Mouse (Mus musculus): ENCODE measurements at regions not wholly inside any gene's neighbourhood (a gene's known extent, or its start where the extent isn't known, plus 50 kb on each side); places are given as distances from the start of the nearest gene placed in this dataset.

DNA sequence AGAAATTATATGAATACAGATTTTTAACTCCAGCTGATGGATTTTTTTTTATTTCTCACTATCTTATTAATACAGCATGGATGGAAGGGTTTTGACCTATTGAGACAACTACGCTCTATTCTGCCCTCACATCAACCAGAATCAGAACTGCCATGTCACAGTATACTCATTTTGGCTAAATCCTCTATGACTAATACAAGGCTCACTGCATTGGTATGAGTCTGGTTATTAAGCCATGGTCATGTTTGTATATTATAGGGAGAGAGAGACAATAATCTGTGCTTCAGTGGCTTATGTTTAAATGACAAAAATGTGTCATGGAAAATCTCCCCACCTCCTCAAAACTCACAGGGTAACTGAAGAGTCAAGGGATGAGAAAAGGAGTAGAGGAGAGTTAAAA, 191.0 kb upstream of the Agr3 start:
- peaks cover 2% of the 10 kb centered on the region; the same call in 1 of the 2 replicates for H3K9me3 ChIP-seq (ENCODE audit: low read length)
- 90% methylated on average over 1 of the region's 1 CpGs for WGBS
- H3K36me3 ChIP-seq (ENCODE audit: insufficient read depth, low read length): no peaks in the 10 kb centered on the region
- ATAC-seq (ENCODE audit: low FRiP score, low TSS enrichment): no peak
- no peaks in the 10 kb centered on the region for H3K4me1 ChIP-seq (ENCODE audit: insufficient read depth, low read length)
- H3K4me3 ChIP-seq (ENCODE audit: low read length): no peak overlapping the region
- no peak overlapping the region for H3K4me2 ChIP-seq (replicated peaks; ENCODE audit: low read depth, low read length)
- H3K27ac ChIP-seq (ENCODE audit: low read length): no peak overlapping the region
- no peaks in the 10 kb centered on the region for H3K27me3 ChIP-seq (ENCODE audit: insufficient read depth, low read length)
- no peak overlapping the region for H3K9ac ChIP-seq (replicated peaks; ENCODE audit: low read length)

DNA sequence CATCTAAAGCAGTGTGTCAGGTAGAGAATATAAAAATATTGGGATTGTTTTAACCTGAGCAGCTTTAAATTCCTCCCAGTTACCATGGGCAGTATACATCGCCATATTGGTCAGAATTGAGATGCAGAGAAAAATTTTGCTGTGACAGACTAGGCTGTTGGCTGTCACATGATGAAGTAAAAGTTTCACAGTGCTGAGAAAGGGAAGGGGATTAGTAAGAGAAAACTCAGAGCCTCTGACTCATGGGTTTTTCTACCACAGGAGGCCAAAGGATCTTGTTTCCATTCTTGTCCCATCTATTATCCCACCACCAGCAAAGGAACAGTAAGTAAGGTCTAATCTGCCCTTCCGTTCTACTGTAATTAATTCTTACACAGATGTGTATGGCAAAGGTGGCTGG, 191.8 kb upstream of the Agr3 start:
- Histone ChIP-seq H3K27ac (ENCODE audit: low read length) (no peak overlapping the region), H3K4me3 (ENCODE audit: low read length) (no peak overlapping the region), H3K27me3 (ENCODE audit: insufficient read depth, low read length) (no peaks in the 10 kb centered on the region), H3K4me2 (replicated peaks; ENCODE audit: low read depth, low read length) (no peak overlapping the region), H3K36me3 (ENCODE audit: insufficient read depth, low read length) (no peaks in the 10 kb centered on the region), H3K9me3 (ENCODE audit: low read length) (no peaks in the 10 kb centered on the region), H3K9ac (replicated peaks; ENCODE audit: low read length) (no peak overlapping the region), H3K4me1 (ENCODE audit: insufficient read depth, low read length) (no peaks in the 10 kb centered on the region)
- 91% methylated on average over 2 of the region's 2 CpGs for WGBS
- no peak for ATAC-seq (ENCODE audit: low FRiP score, low TSS enrichment)

DNA sequence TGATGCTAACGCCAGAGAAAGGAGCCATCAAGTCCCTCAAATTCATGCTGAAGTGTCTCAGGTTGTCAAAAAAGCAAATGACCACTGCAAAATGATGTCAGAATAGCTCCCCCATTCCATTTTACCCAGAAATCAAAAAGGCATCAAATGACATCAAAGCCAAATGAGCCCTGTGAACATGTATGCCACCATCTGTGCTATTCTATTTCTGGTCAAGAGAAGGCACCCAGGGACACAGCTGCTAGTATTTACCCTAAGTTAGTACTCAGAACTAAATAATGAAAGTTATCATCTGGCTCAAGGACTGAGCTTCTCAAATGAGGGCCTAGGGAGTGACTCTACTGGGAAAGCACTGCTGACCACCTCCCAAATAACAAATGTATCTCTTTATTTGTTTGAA, 191.1 kb upstream of the Ahr start:
- 79% methylated on average over 1 of the region's 1 CpGs for WGBS
- H3K36me3 ChIP-seq (ENCODE audit: insufficient read depth, low read length): no peaks in the 10 kb centered on the region
- no peaks in the 10 kb centered on the region for H3K9me3 ChIP-seq (ENCODE audit: low read length)
- H3K4me1 ChIP-seq (ENCODE audit: insufficient read depth, low read length): no peaks in the 10 kb centered on the region
- ATAC-seq (ENCODE audit: low FRiP score, low TSS enrichment): no peak
- H3K4me3 ChIP-seq (ENCODE audit: low read length): no peak overlapping the region
- no peak overlapping the region for H3K27ac ChIP-seq (ENCODE audit: low read length)
- H3K27me3 ChIP-seq (ENCODE audit: insufficient read depth, low read length): no peaks in the 10 kb centered on the region
- no peak overlapping the region for H3K4me2 ChIP-seq (replicated peaks; ENCODE audit: low read depth, low read length)
- no peak overlapping the region for H3K9ac ChIP-seq (replicated peaks; ENCODE audit: low read length)

DNA sequence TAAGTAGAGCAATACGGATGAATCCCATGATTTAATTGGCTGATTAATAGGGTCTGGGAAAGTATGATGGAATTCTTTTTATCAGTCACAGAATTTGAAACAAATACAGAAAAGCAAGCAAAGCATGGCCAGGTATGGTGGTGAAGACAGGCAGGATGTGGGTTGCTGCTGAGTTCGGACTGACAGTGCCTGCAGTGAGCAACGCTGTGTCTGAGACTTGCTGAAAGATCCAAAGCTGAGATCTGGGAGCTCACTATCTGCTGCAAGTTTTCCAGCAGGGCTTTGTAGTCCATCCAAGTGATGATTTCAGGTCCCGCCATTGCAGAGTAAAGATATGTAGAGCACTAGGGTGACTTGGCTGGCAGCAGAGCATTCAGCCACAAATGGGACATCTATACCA, 189.3 kb upstream of the Ahr start:
- no peak overlapping the region for H3K4me3 ChIP-seq (ENCODE audit: low read length)
- WGBS: 84% methylated on average over 4 of the region's 4 CpGs
- H3K27me3 ChIP-seq (ENCODE audit: insufficient read depth, low read length): no peaks in the 10 kb centered on the region
- no peaks in the 10 kb centered on the region for H3K4me1 ChIP-seq (ENCODE audit: insufficient read depth, low read length)
- H3K36me3 ChIP-seq (ENCODE audit: insufficient read depth, low read length): no peaks in the 10 kb centered on the region
- H3K9ac ChIP-seq (replicated peaks; ENCODE audit: low read length): no peak overlapping the region
- ATAC-seq (ENCODE audit: low FRiP score, low TSS enrichment): no peak
- no peak overlapping the region for H3K27ac ChIP-seq (ENCODE audit: low read length)
- H3K9me3 ChIP-seq (ENCODE audit: low read length): no peaks in the 10 kb centered on the region
- H3K4me2 ChIP-seq (replicated peaks; ENCODE audit: low read depth, low read length): no peak overlapping the region

DNA sequence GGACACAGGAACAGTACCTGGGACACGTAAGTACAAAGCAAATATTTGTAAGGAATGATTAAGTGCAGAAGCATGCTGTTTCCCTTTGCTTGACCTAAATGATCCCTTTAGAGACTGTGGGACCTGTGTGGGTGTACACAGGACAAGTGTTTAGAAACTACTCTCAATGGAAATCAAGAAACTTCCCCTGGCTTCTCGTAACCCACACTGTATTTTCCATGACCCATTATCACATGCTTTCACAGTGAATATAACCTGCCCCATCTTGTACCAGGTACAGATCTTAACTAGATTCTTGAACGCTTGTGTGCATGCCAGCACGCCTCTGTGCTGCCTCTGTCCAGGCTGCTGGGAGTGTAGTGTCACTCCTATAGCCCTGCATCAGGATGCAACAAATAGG, 177.8 kb upstream of the Ahr start:
- H3K27me3 ChIP-seq (ENCODE audit: insufficient read depth, low read length): no peaks in the 10 kb centered on the region
- no peak overlapping the region for H3K4me2 ChIP-seq (replicated peaks; ENCODE audit: low read depth, low read length)
- no peak overlapping the region for H3K9ac ChIP-seq (replicated peaks; ENCODE audit: low read length)
- 81% methylated on average over 4 of the region's 4 CpGs for WGBS
- H3K27ac ChIP-seq (ENCODE audit: low read length): no peak overlapping the region
- H3K9me3 ChIP-seq (ENCODE audit: low read length): no peaks in the 10 kb centered on the region
- H3K36me3 ChIP-seq (ENCODE audit: insufficient read depth, low read length): no peaks in the 10 kb centered on the region
- H3K4me3 ChIP-seq (ENCODE audit: low read length): no peak overlapping the region
- ATAC-seq (ENCODE audit: low FRiP score, low TSS enrichment): no peak
- H3K4me1 ChIP-seq (ENCODE audit: insufficient read depth, low read length): no peaks in the 10 kb centered on the region

DNA sequence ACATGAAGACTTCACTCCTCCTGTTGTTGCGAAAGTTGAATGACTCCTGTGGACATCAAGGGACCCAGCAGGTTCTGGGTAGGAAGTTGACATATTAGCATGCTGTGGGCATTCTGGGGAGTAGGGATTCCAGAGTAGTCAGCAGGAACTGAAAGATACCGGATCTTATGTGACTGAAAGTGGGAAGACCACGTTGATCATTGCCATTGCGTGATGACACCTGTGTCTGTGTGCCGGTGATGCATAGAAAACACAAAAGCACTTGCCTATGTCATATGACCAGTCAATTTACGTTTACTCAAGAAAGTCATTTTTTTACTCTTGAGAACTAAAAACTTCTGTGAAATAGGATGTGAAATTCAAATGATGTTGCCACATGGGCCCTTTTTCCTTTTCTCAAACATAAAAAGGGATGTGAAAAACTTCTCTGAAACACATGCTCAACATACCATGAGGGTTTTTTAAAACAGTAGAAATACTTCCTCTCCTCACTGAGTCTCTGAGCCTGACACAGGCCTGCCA, 176.8 kb upstream of the Ahr start:
- H3K4me2 ChIP-seq (replicated peaks; ENCODE audit: low read depth, low read length): no peak overlapping the region
- no peak overlapping the region for H3K4me3 ChIP-seq (ENCODE audit: low read length)
- H3K27me3 ChIP-seq (ENCODE audit: insufficient read depth, low read length): no peaks in the 10 kb centered on the region
- no peaks in the 10 kb centered on the region for H3K9me3 ChIP-seq (ENCODE audit: low read length)
- 93% methylated on average over 6 of the region's 6 CpGs for WGBS
- no peaks in the 10 kb centered on the region for H3K36me3 ChIP-seq (ENCODE audit: insufficient read depth, low read length)
- no peak overlapping the region for H3K9ac ChIP-seq (replicated peaks; ENCODE audit: low read length)
- ATAC-seq (ENCODE audit: low FRiP score, low TSS enrichment): no peak
- no peaks in the 10 kb centered on the region for H3K4me1 ChIP-seq (ENCODE audit: insufficient read depth, low read length)
- H3K27ac ChIP-seq (ENCODE audit: low read length): no peak overlapping the region

DNA sequence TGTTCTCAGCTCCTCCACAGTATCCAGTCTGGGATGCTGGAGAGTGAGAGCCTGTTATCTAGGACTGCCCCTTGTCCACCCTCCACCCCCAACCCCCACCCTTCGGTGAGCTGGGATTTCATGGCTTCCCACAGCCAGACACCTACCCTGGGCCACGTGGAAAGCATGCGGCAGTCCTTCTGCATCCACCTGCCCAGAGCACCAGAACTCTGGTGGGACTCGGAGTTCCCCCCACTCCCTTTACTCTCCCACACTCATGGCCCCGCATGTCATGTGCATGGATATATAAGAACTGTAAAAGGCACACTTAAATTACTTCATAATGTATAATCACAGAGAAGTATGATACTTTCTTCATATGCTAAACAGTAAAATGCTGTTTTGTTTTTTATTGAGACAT, 175.5 kb upstream of the Ahr start:
- WGBS: 81% methylated on average over 5 of the region's 5 CpGs
- ATAC-seq (ENCODE audit: low FRiP score, low TSS enrichment): no peak

DNA sequence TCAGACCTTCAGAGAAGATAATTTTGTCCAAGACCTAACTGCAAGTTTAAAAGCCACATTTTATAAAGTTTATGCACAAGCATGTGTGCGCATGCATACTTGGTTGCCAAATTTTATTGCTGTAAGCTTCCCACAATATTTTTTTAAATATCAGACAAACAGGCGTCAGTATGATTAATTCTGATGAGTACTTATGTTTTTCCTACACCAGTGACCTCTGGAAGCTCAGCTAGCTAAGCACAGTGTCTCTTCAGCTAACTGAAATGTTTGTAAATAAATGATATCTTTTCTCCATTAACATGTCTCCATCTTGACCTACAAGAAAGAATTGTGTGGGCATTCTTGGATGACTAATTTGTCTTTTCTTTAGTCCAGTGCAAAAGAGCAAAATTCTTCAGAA, 168.6 kb upstream of the Ahr start:
- H3K9ac ChIP-seq (replicated peaks; ENCODE audit: low read length): no peak overlapping the region
- no peaks in the 10 kb centered on the region for H3K36me3 ChIP-seq (ENCODE audit: insufficient read depth, low read length)
- H3K27me3 ChIP-seq (ENCODE audit: insufficient read depth, low read length): no peaks in the 10 kb centered on the region
- H3K4me1 ChIP-seq (ENCODE audit: insufficient read depth, low read length): no peaks in the 10 kb centered on the region
- no peak overlapping the region for H3K4me3 ChIP-seq (ENCODE audit: low read length)
- no peak for ATAC-seq (ENCODE audit: low FRiP score, low TSS enrichment)
- no peak overlapping the region for H3K27ac ChIP-seq (ENCODE audit: low read length)
- H3K9me3 ChIP-seq (ENCODE audit: low read length): no peaks in the 10 kb centered on the region
- H3K4me2 ChIP-seq (replicated peaks; ENCODE audit: low read depth, low read length): no peak overlapping the region
- 66% methylated on average over 2 of the region's 2 CpGs for WGBS

More for the DNA sequence above, 175.5 kb upstream of the Ahr start:
- Histone ChIP-seq H3K9ac (replicated peaks; ENCODE audit: low read length) (no peak overlapping the region), H3K27ac (ENCODE audit: low read length) (no peak overlapping the region), H3K27me3 (ENCODE audit: insufficient read depth, low read length) (no peaks in the 10 kb centered on the region), H3K36me3 (ENCODE audit: insufficient read depth, low read length) (no peaks in the 10 kb centered on the region), H3K4me3 (ENCODE audit: low read length) (no peak overlapping the region), H3K4me2 (replicated peaks; ENCODE audit: low read depth, low read length) (no peak overlapping the region), H3K9me3 (ENCODE audit: low read length) (no peaks in the 10 kb centered on the region), H3K4me1 (ENCODE audit: insufficient read depth, low read length) (no peaks in the 10 kb centered on the region)

DNA sequence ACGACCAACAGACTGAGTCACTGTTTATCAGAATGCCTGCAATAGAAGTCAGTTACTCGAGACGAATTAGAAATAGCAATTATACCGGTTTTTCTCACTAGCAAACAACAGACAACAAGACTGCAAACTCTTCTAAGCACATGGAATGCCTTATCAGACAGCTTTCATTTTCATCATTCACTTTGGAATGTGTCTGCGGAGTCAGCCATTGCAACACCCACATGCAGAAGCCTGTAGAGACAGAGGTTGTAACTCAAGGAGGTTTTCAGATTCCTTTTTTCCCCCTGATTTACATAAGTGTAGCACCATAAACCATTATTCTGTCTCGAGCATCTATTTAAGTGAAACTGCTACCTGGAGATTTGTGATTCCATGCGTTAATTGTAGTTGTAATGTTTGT, 167.8 kb upstream of the Ahr start:
- Histone ChIP-seq H3K4me1 (ENCODE audit: insufficient read depth, low read length) (no peaks in the 10 kb centered on the region), H3K27ac (ENCODE audit: low read length) (no peak overlapping the region), H3K4me3 (ENCODE audit: low read length) (no peak overlapping the region), H3K9ac (replicated peaks; ENCODE audit: low read length) (no peak overlapping the region), H3K36me3 (ENCODE audit: insufficient read depth, low read length) (no peaks in the 10 kb centered on the region), H3K27me3 (ENCODE audit: insufficient read depth, low read length) (no peaks in the 10 kb centered on the region), H3K4me2 (replicated peaks; ENCODE audit: low read depth, low read length) (no peak overlapping the region), H3K9me3 (ENCODE audit: low read length) (no peaks in the 10 kb centered on the region)
- no peak for ATAC-seq (ENCODE audit: low FRiP score, low TSS enrichment)
- 58% methylated on average over 7 of the region's 7 CpGs for WGBS

DNA sequence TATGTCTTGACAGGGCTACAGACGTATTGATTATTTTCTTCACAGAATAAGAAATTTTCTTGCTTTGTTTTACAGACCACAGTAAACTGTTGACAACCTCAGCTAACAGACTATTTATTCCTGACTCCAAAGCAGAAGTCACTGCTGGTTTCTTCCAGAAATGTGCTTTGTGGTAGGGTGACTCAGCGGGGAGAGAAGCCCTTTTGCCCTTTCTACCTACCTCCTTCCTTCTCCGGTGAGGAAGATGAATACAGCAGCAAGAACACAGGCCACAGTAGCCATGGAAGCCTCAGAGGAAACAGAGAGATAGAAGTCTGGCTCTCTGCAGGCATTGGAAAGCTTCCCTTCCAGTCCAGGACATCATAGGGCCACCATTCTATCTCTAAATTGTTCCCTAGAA, 159.4 kb upstream of the Ahr start:
- H3K4me2 ChIP-seq (replicated peaks; ENCODE audit: low read depth, low read length): no peak overlapping the region

DNA sequence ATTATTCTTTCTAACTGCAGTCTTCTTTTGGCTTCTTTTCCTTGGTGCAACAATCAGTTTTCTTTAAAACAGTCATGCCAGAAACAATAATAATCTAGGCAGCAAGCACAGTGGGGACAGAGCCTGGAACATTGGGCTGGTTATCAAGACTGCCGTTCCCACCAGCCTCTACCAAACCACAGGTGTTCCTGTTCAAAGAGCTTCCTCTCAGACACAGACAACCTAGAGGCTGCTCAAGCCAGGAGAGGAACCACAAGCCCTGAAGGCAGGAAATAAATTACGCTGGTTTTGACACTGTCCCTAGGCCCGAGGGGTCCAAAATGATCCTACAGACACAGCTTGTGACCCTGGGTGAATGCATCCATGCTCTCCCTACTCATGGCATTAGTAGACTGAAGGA, 156.1 kb upstream of the Ahr start:
- H3K4me3 ChIP-seq (ENCODE audit: low read length): no peak overlapping the region
- no peak overlapping the region for H3K4me2 ChIP-seq (replicated peaks; ENCODE audit: low read depth, low read length)
- H3K27ac ChIP-seq (ENCODE audit: low read length): no peak overlapping the region
- H3K27me3 ChIP-seq (ENCODE audit: insufficient read depth, low read length): no peaks in the 10 kb centered on the region
- no peak overlapping the region for H3K9ac ChIP-seq (replicated peaks; ENCODE audit: low read length)
- H3K9me3 ChIP-seq (ENCODE audit: low read length): no peaks in the 10 kb centered on the region
- H3K4me1 ChIP-seq (ENCODE audit: insufficient read depth, low read length): no peaks in the 10 kb centered on the region
- 73% methylated on average over 3 of the region's 3 CpGs for WGBS
- no peaks in the 10 kb centered on the region for H3K36me3 ChIP-seq (ENCODE audit: insufficient read depth, low read length)
- no peak for ATAC-seq (ENCODE audit: low FRiP score, low TSS enrichment)

More for the DNA sequence above, 159.4 kb upstream of the Ahr start:
- Histone ChIP-seq H3K27me3 (ENCODE audit: insufficient read depth, low read length) (no peaks in the 10 kb centered on the region), H3K4me1 (ENCODE audit: insufficient read depth, low read length) (no peaks in the 10 kb centered on the region), H3K27ac (ENCODE audit: low read length) (no peak overlapping the region), H3K36me3 (ENCODE audit: insufficient read depth, low read length) (no peaks in the 10 kb centered on the region), H3K9me3 (ENCODE audit: low read length) (no peaks in the 10 kb centered on the region), H3K4me3 (ENCODE audit: low read length) (no peak overlapping the region), H3K9ac (replicated peaks; ENCODE audit: low read length) (no peak overlapping the region)
- 81% methylated on average over 3 of the region's 3 CpGs for WGBS
- no peak for ATAC-seq (ENCODE audit: low FRiP score, low TSS enrichment)
